Mouse (Mus musculus) hematopoietic stem cell, adult 5-6 weeks (primary cell): Measurements from ENCODE around the gene Slc38a5. TPM values are rescaled to one million over a fixed set of nuclear protein-coding genes. Genes with fewer than 3 reads are reported as not detected.

Source experiments
- ATAC-seq, 2 experiments: fragments of 125-278 bp in 1 of 2; replicated peaks in 1 of 2; 2 replicates each; pipeline ENCODE4 v1.8.0; 2016 to 2017; ENCODE audit warnings: inconsistent platforms in 2 of 2, mild to moderate bottlenecking in 2 of 2, moderate number of reproducible peaks in 2 of 2, low read depth in 1 of 2, moderate TSS enrichment in 1 of 2; ENCODE audit not compliant: low FRiP score in 2 of 2, poor library complexity in 2 of 2, severe bottlenecking in 2 of 2, insufficient read depth in 1 of 2, low TSS enrichment in 1 of 2
- total RNA-seq: library from RNA; stranded (forward); fragments of 172-1452, 232-1000 nt; gene quantifications from 2 replicates; pipeline ENCODE4 v1.2.3, GENCODE M21; 2017

Gene Slc38a5
- 1.6 and 6.6 TPM in 2 replicates for total RNA-seq

DNA sequence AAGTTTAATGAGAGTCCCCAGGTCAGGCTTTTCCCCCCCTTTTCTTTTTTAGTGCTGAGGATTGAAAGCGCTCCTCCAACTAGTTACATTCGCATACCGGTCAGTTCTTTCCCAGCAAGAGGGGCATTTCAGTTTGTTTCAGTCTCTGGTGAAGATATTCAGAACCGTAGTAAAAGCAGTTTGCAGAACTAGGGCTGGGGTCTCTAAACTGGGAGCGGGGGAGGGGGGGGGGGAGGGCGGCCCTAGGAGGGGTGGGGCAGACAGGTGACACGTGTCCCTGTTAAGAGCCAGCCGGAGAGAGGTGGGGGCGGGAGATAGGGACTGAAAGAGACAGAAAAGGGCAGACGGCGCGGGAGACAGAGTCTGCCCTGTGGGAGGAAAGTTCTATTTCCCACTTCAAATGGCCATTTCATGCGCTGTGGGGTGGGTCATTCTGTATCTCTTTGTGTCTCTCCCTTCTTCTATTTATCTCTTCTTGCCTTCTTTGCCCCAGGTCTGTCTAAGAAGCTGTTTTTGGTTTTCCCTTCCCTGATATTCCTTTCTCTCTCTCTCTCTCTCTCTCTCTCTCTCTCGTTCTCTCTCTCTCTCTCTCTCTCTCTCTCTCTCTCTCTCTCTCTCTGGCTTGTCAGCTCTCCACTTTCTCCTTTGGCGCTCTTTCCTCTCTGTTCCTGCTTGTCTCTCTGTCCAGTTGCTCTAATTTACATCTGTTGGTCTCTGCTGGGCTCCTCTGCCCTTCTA is at the start of gene Slc38a5:
Gene Slc38a5, plus strand, starts transcription at position 51 of the 738 bp plus-strand sequence.
- no peak for ATAC-seq

DNA sequence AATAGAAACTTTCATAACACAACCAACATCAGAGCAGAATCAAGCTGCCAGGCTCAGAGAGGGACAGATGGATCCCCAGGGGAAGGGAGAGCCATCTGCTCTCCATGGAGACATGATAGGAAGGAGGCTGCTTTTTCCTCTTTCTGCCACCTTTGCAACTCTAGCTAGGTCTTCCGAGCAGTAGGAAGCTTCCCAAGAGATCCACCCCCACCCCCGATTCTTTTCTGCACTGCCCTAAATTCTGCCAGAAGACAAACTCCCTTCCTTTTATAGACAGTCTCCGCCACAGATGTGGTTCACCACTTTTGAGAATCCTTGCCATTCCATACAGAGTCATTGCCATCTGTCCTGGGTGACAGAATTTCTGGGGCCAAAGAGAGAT is 48.6 kb upstream of the Slc38a5 start:
- no peak for ATAC-seq

DNA sequence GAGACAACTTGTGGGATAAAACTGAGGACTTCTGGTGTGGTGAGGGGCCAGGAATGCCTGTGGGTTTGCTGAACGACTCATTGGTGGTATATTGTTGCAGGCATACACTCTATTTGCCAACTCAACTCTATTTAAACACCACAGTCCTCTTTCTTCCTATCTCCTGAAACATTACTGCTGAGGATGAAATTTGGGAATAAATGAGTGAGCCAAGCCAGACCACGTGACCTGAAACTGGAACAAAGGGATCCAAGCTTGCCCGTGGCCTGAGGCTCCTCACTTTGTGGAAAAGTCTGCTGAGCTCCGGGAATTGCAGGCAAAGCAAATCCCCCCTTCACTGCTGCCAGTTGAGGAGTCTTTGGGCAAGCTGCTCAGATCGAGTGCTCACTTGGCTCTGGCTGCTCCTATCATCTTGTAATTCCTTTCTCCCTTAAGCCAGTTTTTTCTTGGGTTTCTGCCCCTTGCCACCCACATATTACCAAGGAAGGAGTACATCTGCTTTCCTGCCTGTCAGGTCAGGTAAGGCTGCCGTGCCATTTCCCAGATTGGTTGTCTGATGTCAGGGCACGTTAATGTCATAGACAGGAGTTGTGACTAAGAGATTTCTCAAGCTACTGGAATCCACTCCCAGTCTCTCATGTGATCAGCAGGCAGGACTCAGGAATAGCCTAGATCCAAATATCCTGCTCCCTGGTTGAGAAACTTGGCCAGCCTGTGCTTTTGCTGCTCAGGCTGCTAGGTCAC is 48.1 kb upstream of the Slc38a5 start:
- no peak for ATAC-seq

DNA sequence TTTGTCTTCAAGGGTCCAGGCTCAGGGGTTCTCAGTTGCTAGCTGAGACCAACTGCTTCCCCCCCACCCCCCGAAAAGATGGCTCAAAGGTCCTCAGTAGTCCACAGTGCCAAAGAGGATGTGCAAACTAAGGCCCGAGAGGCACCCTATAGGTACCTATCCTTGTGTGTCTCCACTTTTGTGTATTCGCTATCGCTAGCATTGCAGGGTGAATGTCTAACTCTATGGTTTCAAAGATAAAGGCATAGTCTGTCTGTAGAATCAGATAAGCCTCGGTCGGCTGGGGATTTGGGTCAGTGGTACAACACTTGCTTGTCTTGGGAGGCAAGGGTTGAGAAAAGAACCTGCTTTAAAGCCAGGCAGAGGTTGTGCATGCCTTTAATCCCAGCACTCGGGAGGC is 47.5 kb upstream of the Slc38a5 start:
- no peak for ATAC-seq

DNA sequence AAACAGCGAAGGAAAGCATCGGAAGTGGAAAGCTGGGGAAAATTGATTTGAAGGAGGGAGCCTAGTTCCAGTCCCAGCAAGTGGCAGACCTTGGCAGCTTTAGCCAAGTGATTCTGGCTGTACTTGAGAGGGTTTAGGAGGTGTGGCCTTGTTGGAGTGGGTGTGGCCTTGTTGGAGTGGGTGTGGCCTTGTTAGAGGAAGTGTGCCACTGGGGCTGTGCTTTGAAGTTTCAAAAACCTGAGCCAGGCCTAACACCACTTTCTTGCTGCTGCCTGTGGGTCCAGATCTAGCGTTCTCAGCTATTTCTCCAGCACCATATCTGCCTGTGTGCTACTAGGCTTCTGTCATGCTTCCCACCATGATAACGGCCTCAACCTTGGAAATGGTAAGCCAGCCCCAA is 40.7 kb upstream of the Slc38a5 start:
- ATAC-seq = no peak

DNA sequence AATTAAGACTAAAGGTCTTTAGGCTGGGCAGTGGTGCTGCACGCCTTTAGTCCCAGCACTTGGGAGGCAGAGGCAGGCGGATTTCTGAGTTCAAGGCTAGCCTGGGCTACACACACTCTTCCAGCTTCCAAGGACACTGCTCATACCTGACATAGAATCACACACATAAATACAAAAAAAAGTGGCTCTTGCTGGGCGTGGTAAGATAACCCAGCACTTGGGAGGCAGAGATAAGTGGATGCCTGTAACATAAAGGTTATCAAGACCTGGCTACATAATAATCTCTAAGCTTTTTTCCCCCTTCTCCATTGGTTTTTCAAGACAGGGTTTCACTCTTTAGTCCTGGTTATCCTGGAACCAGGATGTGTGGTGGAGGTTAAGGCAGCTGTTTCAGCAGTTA is 37.3 kb upstream of the Slc38a5 start:
- ATAC-seq = no peak

DNA sequence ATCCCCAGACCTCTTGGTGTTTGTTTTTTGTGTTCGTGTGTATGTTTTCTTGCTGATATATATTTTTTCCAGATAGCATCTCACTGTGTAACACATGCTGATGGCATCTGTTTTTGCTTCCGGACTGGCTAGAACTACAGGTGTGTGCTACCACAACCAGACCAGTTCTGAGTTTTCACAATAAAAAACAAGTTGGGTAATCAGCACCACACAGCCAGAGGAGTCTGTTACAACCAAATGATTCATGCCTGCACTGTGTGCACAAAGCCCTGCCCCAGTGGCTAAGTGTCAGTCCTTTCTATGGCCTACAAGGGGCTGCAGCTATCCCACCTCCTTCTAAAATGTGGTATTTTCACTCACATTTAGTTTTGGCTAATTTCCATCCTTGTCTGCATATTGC is 34.2 kb upstream of the Slc38a5 start:
- ATAC-seq = no peak

DNA sequence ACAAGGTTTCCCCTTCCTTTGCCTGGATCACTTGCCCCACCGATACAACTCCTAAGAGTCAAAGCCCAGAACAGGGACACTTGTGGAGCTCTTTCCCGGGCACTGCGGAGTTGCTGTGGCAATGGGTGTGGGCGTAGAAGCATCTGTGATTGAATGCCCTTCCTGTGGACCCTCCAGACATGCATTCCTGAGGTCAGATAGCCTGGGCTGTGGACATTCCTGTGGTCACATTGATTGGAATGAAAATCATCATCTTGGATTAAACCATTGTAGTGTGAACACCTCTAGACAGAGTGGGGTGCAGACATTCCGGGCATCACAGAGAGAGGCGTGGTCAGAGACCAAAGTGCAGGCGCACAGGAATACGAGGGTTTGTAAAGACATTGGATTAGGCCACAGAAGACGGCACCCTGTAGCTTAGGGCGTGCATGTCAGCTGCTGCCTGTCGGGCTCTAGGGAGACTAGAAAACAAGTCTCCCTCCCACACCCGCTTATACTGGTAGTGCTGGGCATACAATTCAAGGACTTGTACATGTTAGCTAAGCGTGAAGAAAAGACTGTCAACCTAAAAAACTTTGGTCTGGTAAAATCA is 32.0 kb upstream of the Slc38a5 start:
- ATAC-seq = no peak

DNA sequence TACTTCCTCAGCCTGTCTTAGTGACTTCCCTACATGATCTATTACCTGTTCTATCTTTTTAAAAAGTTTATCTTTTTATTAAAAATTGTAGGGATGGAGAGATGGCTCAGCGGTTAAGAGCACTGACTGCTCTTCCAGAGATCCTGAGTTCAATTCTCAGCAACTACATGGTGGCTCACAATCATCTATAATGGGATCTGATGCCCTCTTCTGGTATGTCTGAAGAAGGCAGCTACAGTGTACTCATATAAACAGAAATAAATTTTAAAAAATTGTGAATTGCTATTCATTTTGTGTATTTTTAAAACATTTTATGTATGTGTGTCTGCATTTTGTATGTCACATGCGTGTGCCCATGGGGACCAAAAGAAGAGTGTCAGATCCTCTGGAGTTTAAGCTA is 23.3 kb upstream of the Slc38a5 start:
- no peak for ATAC-seq

DNA sequence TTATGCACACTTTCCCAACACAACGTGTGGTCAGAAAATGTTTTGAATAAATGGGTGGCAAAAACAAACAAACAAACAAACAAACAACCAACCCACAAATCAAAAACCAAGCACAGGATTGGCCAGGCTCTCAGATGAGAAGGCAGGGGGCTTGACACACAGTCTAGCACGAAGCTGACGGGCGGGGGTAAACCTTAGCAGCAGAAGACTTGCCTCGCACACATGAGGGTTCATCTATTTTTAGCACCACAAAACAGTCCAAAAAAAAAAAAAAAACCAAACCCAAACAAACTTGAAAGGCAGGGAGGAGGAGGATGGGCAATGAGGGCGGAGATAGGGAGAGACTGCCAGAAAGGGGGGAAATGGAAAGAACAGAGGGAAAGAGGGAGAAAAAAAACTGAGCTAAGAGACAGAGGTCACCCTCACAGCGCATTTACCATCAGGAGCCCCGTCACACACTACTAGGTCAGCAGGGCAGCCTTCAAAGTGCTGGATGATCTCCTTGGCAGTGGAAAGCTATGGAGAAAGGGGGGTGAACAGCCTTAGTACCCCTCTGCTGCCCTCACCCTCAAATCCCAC is 22.3 kb upstream of the Slc38a5 start:
- no peak for ATAC-seq

DNA sequence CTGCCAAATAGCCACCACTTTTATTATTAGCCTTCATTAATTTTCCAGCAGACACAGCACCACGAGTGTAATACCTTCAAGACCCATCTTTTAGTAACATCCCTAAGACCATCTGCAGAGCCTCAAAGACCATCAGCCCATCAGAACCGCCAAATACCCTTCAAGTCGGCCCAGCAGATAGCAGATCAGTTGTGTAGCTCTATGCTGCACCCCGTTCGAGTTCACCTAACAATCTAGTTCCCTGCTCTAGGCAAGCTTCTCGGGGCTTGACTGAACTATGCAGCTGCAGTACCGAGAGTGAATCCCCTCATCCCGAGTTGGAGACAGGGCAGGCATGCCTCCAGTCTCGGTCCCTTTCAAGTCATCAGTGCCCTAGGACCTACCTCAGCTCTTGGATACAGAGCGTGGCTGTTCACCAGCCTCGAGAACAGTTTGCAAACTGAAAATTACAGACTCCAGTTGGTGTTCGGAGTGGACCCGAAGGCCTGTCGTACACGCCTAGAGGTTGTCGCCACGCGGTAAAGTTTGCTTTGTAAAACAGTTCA is 19.1 kb upstream of the Slc38a5 start:
- ATAC-seq = peak in 1 of 2 experiments; percentile 19; a peak in 2 of 4 replicates

DNA sequence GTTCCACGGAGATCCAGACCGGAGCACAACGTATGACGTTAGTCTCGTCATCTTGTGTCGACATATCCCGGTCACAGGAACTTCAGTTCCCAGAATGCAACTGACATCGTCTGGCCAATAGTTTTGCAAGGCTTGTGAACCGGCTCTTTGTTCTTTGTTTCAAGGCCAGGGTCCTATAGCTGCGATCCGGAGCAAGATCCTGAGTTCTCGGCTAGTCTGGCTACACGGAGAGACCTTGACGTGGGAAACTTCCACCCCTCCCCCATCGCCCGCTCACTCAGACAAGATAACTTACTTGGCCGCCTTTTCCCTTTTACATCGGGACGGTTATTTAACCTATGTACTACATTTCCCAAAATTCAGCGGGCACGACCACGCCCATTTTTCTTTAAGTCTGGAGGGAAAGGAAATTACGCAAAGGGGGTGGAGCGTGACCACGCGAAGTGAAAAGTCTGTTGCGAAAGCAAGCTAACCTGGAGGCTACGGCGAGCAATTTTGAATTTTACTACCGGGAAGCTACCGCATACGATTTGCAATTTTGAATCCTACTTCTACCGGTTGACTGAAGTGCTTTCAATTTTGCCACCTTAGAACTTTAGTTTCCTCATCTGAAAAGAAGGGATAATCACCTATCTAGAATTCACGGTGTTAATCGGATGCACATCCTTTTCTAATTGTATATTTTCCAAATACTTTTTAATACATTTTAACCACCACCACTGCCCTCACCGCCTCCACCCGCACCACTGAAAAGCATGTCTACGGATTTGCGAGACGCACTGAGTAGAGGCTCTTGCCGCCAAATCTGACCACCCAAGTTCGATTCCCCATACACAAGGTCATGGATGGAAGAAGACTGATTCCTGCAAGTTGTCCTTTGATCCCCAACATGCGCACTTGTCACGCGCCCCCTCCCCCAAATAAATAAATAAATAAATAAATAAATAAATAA is 18.3 kb upstream of the Slc38a5 start, which contains the start of gene Ftsj1:
Gene Ftsj1, minus strand, starts transcription at position 73 of the 952 bp plus-strand sequence.
- peak; percentile 96 to 97 for ATAC-seq

DNA sequence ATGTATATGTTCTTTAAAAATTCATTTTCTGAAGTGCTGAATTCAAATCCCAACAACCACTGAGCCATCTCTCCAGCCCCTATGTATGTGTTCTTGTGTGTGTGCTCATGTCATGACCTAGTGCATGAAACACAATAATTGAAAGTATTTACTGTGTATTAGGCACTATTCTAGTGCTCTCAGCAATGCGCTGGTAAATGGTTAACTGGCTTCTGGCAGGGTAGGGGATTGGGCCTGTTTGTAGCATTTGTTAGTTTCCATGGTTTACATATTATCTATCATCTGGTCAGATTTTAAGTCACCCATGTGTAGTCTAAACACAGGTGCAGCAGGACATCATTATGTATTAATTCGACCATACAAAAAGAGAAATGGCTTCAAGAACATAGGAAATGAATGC is 17.2 kb upstream of the Slc38a5 start:
- ATAC-seq = no peak

DNA sequence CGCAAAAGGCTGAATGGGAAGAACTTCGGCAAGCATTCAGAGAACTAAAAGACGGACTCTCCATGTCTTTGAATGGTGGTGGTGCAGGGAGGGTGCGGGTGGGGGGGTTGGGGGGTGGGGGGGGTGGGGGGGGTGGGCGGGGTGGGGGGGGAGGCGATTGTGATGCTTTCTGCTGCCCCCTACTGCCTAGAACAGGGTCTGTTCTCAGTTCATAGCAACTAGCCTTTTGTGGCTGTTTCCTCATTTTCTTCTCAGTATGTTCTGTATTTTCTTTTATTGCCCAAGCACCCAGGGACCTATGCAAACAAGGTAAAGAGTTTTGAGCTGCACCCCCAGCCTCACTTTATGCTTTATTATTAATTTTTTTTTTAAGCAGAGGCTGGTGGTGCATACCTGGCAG is 15.1 kb upstream of the Slc38a5 start:
- no peak for ATAC-seq

DNA sequence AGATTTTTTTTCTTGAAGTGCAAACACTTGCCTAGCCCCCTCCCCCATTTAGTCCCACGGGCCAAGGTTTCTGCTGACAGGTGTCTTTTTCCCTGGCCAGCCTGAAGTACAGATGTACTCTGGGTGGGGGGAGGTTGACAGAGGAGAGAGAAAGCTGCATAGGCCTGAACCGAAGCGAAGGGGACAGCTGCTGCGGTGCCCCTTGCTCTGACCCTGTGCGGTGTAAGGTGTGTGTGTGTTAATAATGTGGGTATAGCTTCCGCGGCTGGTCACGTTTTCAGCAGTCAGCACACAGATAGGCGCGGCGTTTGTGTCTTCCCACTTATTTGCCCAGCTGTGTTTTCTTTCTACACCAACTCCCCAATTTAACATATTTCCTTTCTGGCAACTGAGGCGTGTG is 11.5 kb upstream of the Slc38a5 start:
- no peak for ATAC-seq

DNA sequence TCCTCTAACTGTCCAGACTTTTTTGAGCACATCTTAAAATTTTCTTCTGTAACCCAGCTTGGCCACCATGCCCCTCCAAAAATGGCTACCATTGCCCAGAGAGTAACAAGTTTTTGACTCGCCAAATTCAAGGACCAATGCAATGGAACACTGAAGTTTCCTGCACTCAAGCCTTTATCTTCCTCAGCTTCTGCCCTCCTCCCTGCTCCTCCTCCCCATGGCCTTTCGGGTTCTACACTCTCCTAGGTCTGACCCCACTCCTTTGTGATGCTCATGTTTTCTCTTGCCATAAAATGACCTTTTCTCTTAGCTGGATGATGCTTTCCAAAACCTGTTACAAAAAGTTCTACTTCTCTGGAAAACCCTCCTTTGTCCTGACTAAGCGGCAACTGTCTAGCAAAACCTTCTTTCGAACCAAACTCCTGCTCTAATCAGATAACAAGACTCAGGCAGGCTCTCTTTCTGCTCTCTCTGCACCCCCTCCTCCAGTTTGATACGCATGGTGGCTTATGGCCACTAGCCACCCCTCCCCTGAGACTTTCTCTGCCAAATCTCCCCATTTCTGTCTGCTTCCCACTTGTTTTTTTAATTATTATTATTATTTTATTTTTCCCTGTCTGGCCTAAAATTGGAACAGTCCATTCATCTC is 7.7 kb upstream of the Slc38a5 start:
- no peak for ATAC-seq
